Mouse (Mus musculus) embryonic fibroblast, embryonic 13.5 days (primary cell): ENCODE results near the gene Scgb1c1.

Experiments used
- CTCF ChIP-seq: IDR thresholded peaks from 2 replicates; pipeline ENCODE4 v1.5.1; 2011; ENCODE audit warnings: mild to moderate bottlenecking, control low read depth, low read length, moderate library complexity, borderline replicate concordance; ENCODE audit not compliant: insufficient read depth
- POLR2A ChIP-seq: IDR thresholded peaks from 2 replicates; pipeline ENCODE4 v1.6.1; 2011; ENCODE audit warnings: low read depth, mild to moderate bottlenecking, control low read depth, low read length, moderate library complexity

DNA sequence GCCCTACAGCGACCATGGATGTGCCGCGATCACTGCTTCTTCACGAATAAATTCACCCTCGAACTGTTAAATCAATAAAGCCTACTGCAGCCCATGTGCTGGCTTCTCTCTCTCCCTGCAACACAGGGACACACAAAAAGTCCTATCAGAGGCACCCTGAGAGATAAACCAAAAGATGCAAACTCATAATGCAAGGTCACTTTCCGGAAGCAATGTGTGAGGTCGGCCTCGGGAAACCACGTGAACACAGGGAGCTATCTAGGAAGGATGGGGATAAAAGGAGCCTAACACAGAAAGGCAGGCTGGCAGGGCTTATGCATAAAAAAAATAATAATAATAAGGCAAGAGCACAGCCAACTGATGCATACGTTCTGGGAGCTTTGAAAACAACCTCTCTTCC is 1.3 kb downstream of the Scgb1c1 start:
- TF ChIP-seq CTCF (no peak), POLR2A (no peak)
